Mouse (Mus musculus) MEL (cell line): Measurements from ENCODE around the gene Naga. TPM values are rescaled to one million over a fixed set of nuclear protein-coding genes. Genes with fewer than 3 reads are reported as not detected.
A peak's percentile ranks its signal among the peaks of the same experiment; 100 is the strongest.

Source experiments
- DNase-seq: peaks from one replicate; pipeline ENCODE4 v3.0.0; 2011; ENCODE audit warnings: low read depth, low spot score
- H3K27ac ChIP-seq: 2 replicates; pipeline ENCODE4 v1.5.1; 2012; ENCODE audit warnings: low read depth, mild to moderate bottlenecking, control low read depth, low read length, moderate library complexity; ENCODE audit not compliant: control insufficient read depth
- H3K27me3 ChIP-seq, 2 experiments: fragments of 150-350 bp in 1 of 2; sonication (generic) in 1 of 2; 2 replicates each; pipeline ENCODE4 v1.6.1; 2012; ENCODE audit warnings: low read length in 2 of 2, mild to moderate bottlenecking in 2 of 2, improper control_type of control experiment in 1 of 2, moderate library complexity in 1 of 2; ENCODE audit not compliant: insufficient read depth in 2 of 2, control insufficient read depth in 1 of 2
- H3K36me3 ChIP-seq, 2 experiments: 2 replicates each; pipeline ENCODE4 v1.6.1; 2012 to 2014; ENCODE audit warnings: low read length in 2 of 2, improper control_type of control experiment in 1 of 2, inconsistent platforms in 1 of 2, mild to moderate bottlenecking in 1 of 2; ENCODE audit not compliant: insufficient read depth in 2 of 2, control insufficient read depth in 1 of 2
- H3K4me1 ChIP-seq, 2 experiments: fragments of 150-350 bp in 1 of 2; sonication (generic) in 1 of 2; 2 replicates each; pipeline ENCODE4 v1.6.1; 2012; ENCODE audit warnings: low read length in 2 of 2, improper control_type of control experiment in 1 of 2, mild to moderate bottlenecking in 1 of 2; ENCODE audit not compliant: insufficient read depth in 2 of 2, control insufficient read depth in 1 of 2
- H3K4me3 ChIP-seq, 2 experiments: fragments of 150-350 bp in 1 of 2; sonication (generic) in 1 of 2; 2 replicates each; pipeline ENCODE4 v1.5.1; 2012; ENCODE audit warnings: low read depth in 2 of 2, low read length in 2 of 2, mild to moderate bottlenecking in 2 of 2, moderate library complexity in 2 of 2, control low read depth in 1 of 2, improper control_type of control experiment in 1 of 2; ENCODE audit not compliant: control insufficient read depth in 1 of 2, insufficient read depth in 1 of 2
- H3K79me2 ChIP-seq: 2 replicates; pipeline ENCODE4 v1.6.1; 2012; ENCODE audit warnings: mild to moderate bottlenecking, low read length, moderate library complexity; ENCODE audit not compliant: control insufficient read depth, poor library complexity, insufficient read depth
- H3K9ac ChIP-seq: 2 replicates; pipeline ENCODE4 v1.6.1; 2012; ENCODE audit warnings: low read depth, mild to moderate bottlenecking, control low read depth, low read length, moderate library complexity; ENCODE audit not compliant: control insufficient read depth, poor library complexity, severe bottlenecking
- H3K9me3 ChIP-seq: fragments of 150-350 bp; sonication (generic); replicated peaks from 2 replicates; pipeline ENCODE4 v1.6.1; 2012; ENCODE audit warnings: mild to moderate bottlenecking, low read length, improper control_type of control experiment, moderate library complexity; ENCODE audit not compliant: insufficient read depth
- CTCF ChIP-seq, 3 experiments: IDR thresholded peaks in 2 of 3; conservative IDR thresholded peaks in 1 of 3; 2 replicates each; pipeline ENCODE4 v1.5.1; 2011 to 2012; ENCODE audit warnings: low read length in 3 of 3, low read depth in 2 of 3, mild to moderate bottlenecking in 2 of 3, improper control_type of control experiment in 1 of 3, inconsistent platforms in 1 of 3, mixed read lengths in 1 of 3, moderate library complexity in 1 of 3; ENCODE audit not compliant: control insufficient read depth in 1 of 3, insufficient read depth in 1 of 3, poor library complexity in 1 of 3, severe bottlenecking in 1 of 3
- EP300 ChIP-seq, 2 experiments: IDR thresholded peaks; 2 replicates each; pipeline ENCODE4 v1.6.1; 2011; ENCODE audit warnings: improper control_type of control experiment in 2 of 2, low read length in 2 of 2, low read depth in 1 of 2, mild to moderate bottlenecking in 1 of 2
- ETS1 ChIP-seq: IDR thresholded peaks from 2 replicates; pipeline ENCODE4 v1.6.1; 2012; ENCODE audit warnings: low read depth, mild to moderate bottlenecking, inconsistent platforms, low read length, improper control_type of control experiment, moderate library complexity
- MAFK ChIP-seq: IDR thresholded peaks from 2 replicates; pipeline ENCODE4 v1.6.1; 2011; ENCODE audit warnings: low read depth, mild to moderate bottlenecking, low read length, improper control_type of control experiment, borderline replicate concordance
- MEF2A ChIP-seq: IDR thresholded peaks from 2 replicates; pipeline ENCODE4 v1.6.1; 2014; ENCODE audit warnings: low read depth, mild to moderate bottlenecking, inconsistent platforms, low read length, improper control_type of control experiment; ENCODE audit not compliant: poor library complexity, insufficient replicate concordance, severe bottlenecking; ENCODE audit errors: extremely low read depth
- MXI1 ChIP-seq: IDR thresholded peaks from 2 replicates; pipeline ENCODE4 v1.6.1; 2011; ENCODE audit warnings: mild to moderate bottlenecking, low read depth, low read length, improper control_type of control experiment
- POLR2AphosphoS5 ChIP-seq: IDR thresholded peaks from 2 replicates; pipeline ENCODE4 v1.6.1; 2012; ENCODE audit warnings: low read depth, borderline replicate concordance, mild to moderate bottlenecking, inconsistent platforms, low read length, moderate library complexity, mixed read lengths
- RAD21 ChIP-seq: IDR thresholded peaks from 2 replicates; pipeline ENCODE4 v1.6.1; 2011; ENCODE audit warnings: mild to moderate bottlenecking, low read depth, low read length, improper control_type of control experiment
- UBTF ChIP-seq: IDR thresholded peaks from 2 replicates; pipeline ENCODE4 v1.6.1; 2012; ENCODE audit warnings: low read depth, mild to moderate bottlenecking, inconsistent platforms, low read length, improper control_type of control experiment, moderate library complexity, borderline replicate concordance; ENCODE audit not compliant: insufficient read depth
- USF1 ChIP-seq: IDR thresholded peaks from 2 replicates; pipeline ENCODE4 v1.6.1; 2014; ENCODE audit warnings: low read depth, mild to moderate bottlenecking, inconsistent platforms, low read length, improper control_type of control experiment, moderate library complexity
- ZC3H11A ChIP-seq: IDR thresholded peaks from 2 replicates; pipeline ENCODE4 v1.6.1; 2012; ENCODE audit warnings: low read depth, mild to moderate bottlenecking, inconsistent platforms, low read length, improper control_type of control experiment
- ZKSCAN1 ChIP-seq: IDR thresholded peaks from 2 replicates; pipeline ENCODE4 v1.6.1; 2012; ENCODE audit warnings: low read depth, mild to moderate bottlenecking, inconsistent platforms, low read length, improper control_type of control experiment, moderate library complexity
- polyA plus RNA-seq, 2 experiments: library from polyadenylated mRNA; stranded (reverse) in 1 of 2; unstranded in 1 of 2; fragments of >175 nt in 1 of 2; fragments of >200 nt in 1 of 2; gene quantifications; 2 replicates each; pipeline versions ENCODE4 v1.2.1 to v1.2.4; 2012; ENCODE audit warnings: low replicate concordance in 2 of 2, low read depth in 1 of 2; ENCODE audit not compliant: insufficient read length in 2 of 2, insufficient read depth in 1 of 2, missing spikeins in 1 of 2
- total RNA-seq: library from RNA; depleted of rRNA; stranded (reverse); fragments of 300-350 nt; gene quantifications from 2 replicates; pipeline ENCODE4 v1.2.3, GENCODE M21; 2012

The Naga gene
- total and polyA plus RNA-seq, 3 experiments, result 26.4 to 59.5 TPM; not detected in 1

- TF ChIP-seq EP300 (IDR thresholded peaks at IDR 0.05; ENCODE audit: low read depth in 1 of 2, low read length in 2 of 2) (peak; percentile 50 to 77), ZC3H11A (no peak), USF1 (no peak; the same call in 1 of the 2 replicates), UBTF (no peak), ZKSCAN1 (no peak), MEF2A (no peak), MXI1 (no peak), CTCF (IDR thresholded peaks at IDR 0.05 in 2 of 3, conservative IDR thresholded peaks at IDR 0.05 in 1 of 3; ENCODE audit: control insufficient read depth in 1 of 3, insufficient read depth in 1 of 3, low read depth in 2 of 3, low read length in 3 of 3, poor library complexity in 1 of 3, severe bottlenecking in 1 of 3) (no peak), MAFK (no peak)
These were observed 12.8 kb upstream of the Naga start (continued) for GRCm38 (mm10) chr15:82351480-82351879.

- Histone ChIP-seq H3K27me3 (no peaks in the 10 kb centered on the region), H3K9ac (no peak overlapping the region), H3K36me3 (peaks cover 0 to 39% of the 10 kb centered on the region in 2 experiments; a peak in 2 of 4 replicates), H3K4me3 (no peak overlapping the region), H3K79me2 (peaks cover 39% of the 10 kb centered on the region), H3K27ac (no peak overlapping the region), H3K4me1 (peaks cover 12 to 44% of the 10 kb centered on the region in 2 experiments), H3K9me3 (no peaks in the 10 kb centered on the region)
- peak; percentile 13 for DNase-seq
- TF ChIP-seq POLR2AphosphoS5, result peak; percentile 46; the same call in 1 of the 2 replicates
- no peak for TF ChIP-seq MEF2A
- TF ChIP-seq RAD21, result no peak
These were observed 11.6 kb upstream of the Naga start for GRCm38 (mm10) chr15:82350349-82350748.

GRCm38 (mm10) chr15:82348999-82349341 lies 10.2 kb upstream of the Naga start:
- Histone ChIP-seq H3K27me3 (no peaks in the 10 kb centered on the region), H3K27ac (no peak overlapping the region), H3K4me3 (no peak overlapping the region), H3K4me1 (peaks cover 12 to 58% of the 10 kb centered on the region in 2 experiments), H3K79me2 (peaks cover 42% of the 10 kb centered on the region), H3K9ac (no peak overlapping the region), H3K9me3 (no peaks in the 10 kb centered on the region), H3K36me3 (peaks cover 0 to 48% of the 10 kb centered on the region in 2 experiments; a peak in 2 of 4 replicates)
- no peak for TF ChIP-seq ETS1
- no peak for DNase-seq
